Mouse (Mus musculus): ENCODE results near the gene Rbm4b. TPM values are rescaled to one million over a fixed set of nuclear protein-coding genes. Genes with fewer than 3 reads are reported as not detected.

The Rbm4b gene
- total RNA-seq (2015), result 13.3 and 14.9 TPM in 2 replicates
- 10.8 and 14.2 TPM in 2 replicates for total RNA-seq (2017)

- peak; percentile 97 for ATAC-seq (ENCODE audit: poor library complexity, severe bottlenecking)
These were observed at the start of gene Rbm4b for GRCm38 (mm10) chr19:4756193-4756911. Rbm4b (plus strand) TSS chr19:4756497.

GRCm38 (mm10) chr19:4708765-4709164, 47.5 kb upstream of the Rbm4b start:
- ATAC-seq (ENCODE audit: poor library complexity, severe bottlenecking), result no peak

- ATAC-seq (ENCODE audit: poor library complexity, severe bottlenecking), result no peak
These were observed 45.1 kb upstream of the Rbm4b start, which contains the start of gene Sptbn2 for GRCm38 (mm10) chr19:4711098-4711600. Sptbn2 (plus strand) TSS chr19:4711167.

- no peak for ATAC-seq (ENCODE audit: poor library complexity, severe bottlenecking)
These were observed 44.6 kb upstream of the Rbm4b start for GRCm38 (mm10) chr19:4711601-4712155.

- ATAC-seq (ENCODE audit: poor library complexity, severe bottlenecking), result no peak
These were observed 44.0 kb upstream of the Rbm4b start for GRCm38 (mm10) chr19:4712156-4712780.

GRCm38 (mm10) chr19:4712781-4713526, 43.3 kb upstream of the Rbm4b start:
- no peak for ATAC-seq (ENCODE audit: poor library complexity, severe bottlenecking)

- ATAC-seq (ENCODE audit: poor library complexity, severe bottlenecking), result no peak
These were observed 42.4 kb upstream of the Rbm4b start for GRCm38 (mm10) chr19:4713886-4714285.

- ATAC-seq (ENCODE audit: poor library complexity, severe bottlenecking), result no peak
These were observed 39.5 kb upstream of the Rbm4b start for GRCm38 (mm10) chr19:4716756-4717155.

GRCm38 (mm10) chr19:4717281-4717680, 39.0 kb upstream of the Rbm4b start:
- ATAC-seq (ENCODE audit: poor library complexity, severe bottlenecking), result no peak

- ATAC-seq (ENCODE audit: poor library complexity, severe bottlenecking), result no peak
These were observed 37.6 kb upstream of the Rbm4b start for GRCm38 (mm10) chr19:4718716-4719115.

- ATAC-seq (ENCODE audit: poor library complexity, severe bottlenecking), result no peak
These were observed 36.9 kb upstream of the Rbm4b start for GRCm38 (mm10) chr19:4719351-4719764.

GRCm38 (mm10) chr19:4720112-4720511, 36.2 kb upstream of the Rbm4b start:
- ATAC-seq (ENCODE audit: poor library complexity, severe bottlenecking), result no peak

- no peak for ATAC-seq (ENCODE audit: poor library complexity, severe bottlenecking)
These were observed 35.5 kb upstream of the Rbm4b start for GRCm38 (mm10) chr19:4720671-4721244.

- no peak for ATAC-seq (ENCODE audit: poor library complexity, severe bottlenecking)
These were observed 27.1 kb upstream of the Rbm4b start for GRCm38 (mm10) chr19:4729186-4729585.

GRCm38 (mm10) chr19:4733052-4733451, 23.2 kb upstream of the Rbm4b start:
- ATAC-seq (ENCODE audit: poor library complexity, severe bottlenecking), result no peak

- no peak for ATAC-seq (ENCODE audit: poor library complexity, severe bottlenecking)
These were observed 18.4 kb upstream of the Rbm4b start for GRCm38 (mm10) chr19:4737866-4738265.

- no peak for ATAC-seq (ENCODE audit: poor library complexity, severe bottlenecking)
These were observed 17.2 kb upstream of the Rbm4b start for GRCm38 (mm10) chr19:4739053-4739452.

- no peak for ATAC-seq (ENCODE audit: poor library complexity, severe bottlenecking)
These were observed 16.5 kb upstream of the Rbm4b start for GRCm38 (mm10) chr19:4739762-4740161.

GRCm38 (mm10) chr19:4741482-4741881, 14.8 kb upstream of the Rbm4b start:
- ATAC-seq (ENCODE audit: poor library complexity, severe bottlenecking), result no peak

- ATAC-seq (ENCODE audit: poor library complexity, severe bottlenecking), result no peak
These were observed 14.1 kb upstream of the Rbm4b start for GRCm38 (mm10) chr19:4742229-4742628.

- ATAC-seq (ENCODE audit: poor library complexity, severe bottlenecking), result no peak
These were observed 12.8 kb upstream of the Rbm4b start for GRCm38 (mm10) chr19:4743524-4743923.
